Mouse (Mus musculus) testis, adult 2 months (tissue): ENCODE measurements around the gene Tns3.

Source experiments
- CTCF ChIP-seq: fragments of 200-500 bp; IDR thresholded peaks from 2 replicates; pipeline ENCODE4 v1.5.1; 2012; ENCODE audit warnings: low read depth, mild to moderate bottlenecking, inconsistent platforms, low read length, moderate library complexity; ENCODE audit not compliant: control insufficient read depth, insufficient read depth, insufficient replicate concordance
- POLR2A ChIP-seq: fragments of 200-500 bp; IDR thresholded peaks from 2 replicates; pipeline ENCODE4 v1.6.1; 2012; ENCODE audit warnings: low read depth, mild to moderate bottlenecking, inconsistent platforms, low read length, moderate library complexity; ENCODE audit not compliant: control insufficient read depth

- TF ChIP-seq POLR2A: no peak
- no peak for TF ChIP-seq CTCF
Observed at GRCm38 (mm10) chr11:8618301-8618700, 46.0 kb downstream of the Tns3 start.
